Mouse (Mus musculus) embryonic facial prominence, embryonic 14.5 days (tissue): ENCODE measurements at regions not wholly inside any gene's neighbourhood (a gene's known extent, or its start where the extent isn't known, plus 50 kb on each side); places are given as distances from the start of the nearest gene placed in this dataset.

Source experiments
- ATAC-seq: fragments of 200-750 bp; cut with Nextera tagmentation; 2 replicates; pipeline ENCODE4 v1.8.0; 2017; ENCODE audit warnings: low read depth, moderate number of reproducible peaks, moderate TSS enrichment
- DNase-seq: peaks from one replicate; pipeline ENCODE4 v3.0.0-alpha.2; 2015; ENCODE audit warnings: low spot score
- H3K27ac ChIP-seq: fragments of 300-500 bp; sonication (generic); replicated peaks from 2 replicates; pipeline ENCODE4 v1.5.1; 2014; ENCODE audit warnings: low read depth, mild to moderate bottlenecking, low read length, moderate library complexity
- H3K27me3 ChIP-seq: fragments of 300-500 bp; sonication (generic); replicated peaks from 2 replicates; pipeline ENCODE4 v1.6.1; 2014; ENCODE audit warnings: low read length; ENCODE audit not compliant: control insufficient read depth, insufficient read depth
- H3K36me3 ChIP-seq: fragments of 300-500 bp; sonication (generic); 2 replicates; pipeline ENCODE4 v1.6.1; 2014; ENCODE audit warnings: low read length, mixed read lengths; ENCODE audit not compliant: control insufficient read depth, insufficient read depth
- H3K4me1 ChIP-seq: fragments of 300-500 bp; sonication (generic); 2 replicates; pipeline ENCODE4 v1.6.1; 2014; ENCODE audit warnings: antibody characterized with exemption, low read length; ENCODE audit not compliant: control insufficient read depth, insufficient read depth
- H3K4me2 ChIP-seq: fragments of 300-500 bp; sonication (generic); 2 replicates; pipeline ENCODE4 v1.6.1; 2014; ENCODE audit warnings: low read depth, mild to moderate bottlenecking, low read length, moderate library complexity, mixed read lengths
- H3K4me3 ChIP-seq: fragments of 300-500 bp; sonication (generic); 2 replicates; pipeline ENCODE4 v1.5.1; 2014; ENCODE audit warnings: low read depth, mild to moderate bottlenecking, low read length
- H3K9ac ChIP-seq: fragments of 300-500 bp; sonication (generic); 2 replicates; pipeline ENCODE4 v1.6.1; 2014; ENCODE audit warnings: low read depth, mild to moderate bottlenecking, low read length, moderate library complexity, mixed read lengths
- H3K9me3 ChIP-seq: fragments of 300-500 bp; sonication (generic); 2 replicates; pipeline ENCODE4 v1.6.1; 2016; ENCODE audit warnings: low read length; ENCODE audit not compliant: control insufficient read depth
- WGBS: fragments of 180-500 bp; shearing (Covaris S2); extraction: QIAGEN DNeasy Blood & Tissue Kit; methylation state at CpG from one replicate; pipeline ENCODE4 v1.1.7; 2014; 5-methylcytosine and 5-hydroxymethylcytosine counted together

GRCm38 (mm10) chr3:156304174-156304573, 257.4 kb upstream of the Negr1 start:
- ATAC-seq (no peak), DNase-seq (no peak)
- Histone ChIP-seq H3K27me3 (no peaks in the 10 kb centered on the region), H3K4me2 (no peak overlapping the region), H3K4me1 (0 out of 2 replicates have a peak, but pooled peaks cover 3% of the 10 kb centered on the region), H3K9me3 (no peaks in the 10 kb centered on the region), H3K27ac (no peak overlapping the region), H3K9ac (no peak overlapping the region), H3K36me3 (no peaks in the 10 kb centered on the region), H3K4me3 (no peak overlapping the region)
- 51% methylated on average over 4 of the region's 4 CpGs for WGBS

GRCm38 (mm10) chr3:156305064-156305463, 256.5 kb upstream of the Negr1 start:
- Histone ChIP-seq H3K27ac (no peak overlapping the region), H3K9ac (no peak overlapping the region), H3K4me2 (no peak overlapping the region), H3K9me3 (no peaks in the 10 kb centered on the region), H3K4me1 (no peaks in the 10 kb centered on the region), H3K27me3 (no peaks in the 10 kb centered on the region), H3K36me3 (no peaks in the 10 kb centered on the region), H3K4me3 (no peak overlapping the region)
- ATAC-seq (no peak), DNase-seq (no peak)

GRCm38 (mm10) chr3:156335033-156335793, 226.4 kb upstream of the Negr1 start:
- 77% methylated on average over 6 of the region's 6 CpGs for WGBS
- no peaks in the 10 kb centered on the region for H3K9me3 ChIP-seq
- DNase-seq (no peak), ATAC-seq (no peak)
- H3K4me1 ChIP-seq: no peaks in the 10 kb centered on the region
- H3K4me2 ChIP-seq: no peak overlapping the region
- H3K9ac ChIP-seq: no peak overlapping the region
- H3K27ac ChIP-seq: no peak overlapping the region
- H3K27me3 ChIP-seq: no peaks in the 10 kb centered on the region
- no peak overlapping the region for H3K4me3 ChIP-seq
- no peaks in the 10 kb centered on the region for H3K36me3 ChIP-seq

- no peak overlapping the region for H3K4me3 ChIP-seq
- no peak overlapping the region for H3K9ac ChIP-seq
- H3K4me2 ChIP-seq: no peak overlapping the region
- no peaks in the 10 kb centered on the region for H3K27me3 ChIP-seq
- no peaks in the 10 kb centered on the region for H3K4me1 ChIP-seq
- H3K9me3 ChIP-seq: no peaks in the 10 kb centered on the region
- ATAC-seq (no peak), DNase-seq (no peak)
- 100% methylated on average over 1 of the region's 1 CpGs for WGBS
- H3K27ac ChIP-seq: no peak overlapping the region
- H3K36me3 ChIP-seq: no peaks in the 10 kb centered on the region
Measured at GRCm38 (mm10) chr3:156341484-156341883, 220.1 kb upstream of the Negr1 start.

- Histone ChIP-seq H3K9ac (no peak overlapping the region), H3K27ac (no peak overlapping the region), H3K4me3 (no peak overlapping the region), H3K4me1 (no peaks in the 10 kb centered on the region), H3K36me3 (no peaks in the 10 kb centered on the region), H3K4me2 (no peak overlapping the region), H3K9me3 (no peaks in the 10 kb centered on the region), H3K27me3 (no peaks in the 10 kb centered on the region)
- ATAC-seq (no peak), DNase-seq (peak; percentile 16)
- 56% methylated on average over 4 of the region's 4 CpGs for WGBS
Measured at GRCm38 (mm10) chr3:156351727-156352126, 209.9 kb upstream of the Negr1 start.

GRCm38 (mm10) chr3:156353430-156353829, 208.2 kb upstream of the Negr1 start:
- no peak for ATAC-seq
- Histone ChIP-seq H3K4me2 (no peak overlapping the region), H3K4me1 (no peaks in the 10 kb centered on the region), H3K36me3 (no peaks in the 10 kb centered on the region), H3K27me3 (no peaks in the 10 kb centered on the region), H3K27ac (no peak overlapping the region), H3K9ac (no peak overlapping the region), H3K4me3 (no peak overlapping the region), H3K9me3 (no peaks in the 10 kb centered on the region)
- WGBS: 73% methylated on average over 3 of the region's 3 CpGs
- DNase-seq: no peak

- no peak for DNase-seq
- H3K36me3 ChIP-seq: no peaks in the 10 kb centered on the region
- H3K9me3 ChIP-seq: no peaks in the 10 kb centered on the region
- no peaks in the 10 kb centered on the region for H3K27me3 ChIP-seq
- no peak overlapping the region for H3K4me3 ChIP-seq
- ATAC-seq: no peak
- 79% methylated on average over 9 of the region's 9 CpGs for WGBS
- H3K27ac ChIP-seq: no peak overlapping the region
- no peaks in the 10 kb centered on the region for H3K4me1 ChIP-seq
- no peak overlapping the region for H3K4me2 ChIP-seq
- no peak overlapping the region for H3K9ac ChIP-seq
Measured at GRCm38 (mm10) chr3:156353841-156354473, 207.6 kb upstream of the Negr1 start.

- WGBS: 67% methylated on average over 3 of the region's 3 CpGs
- DNase-seq (no peak), ATAC-seq (no peak)
- Histone ChIP-seq H3K9me3 (no peaks in the 10 kb centered on the region), H3K9ac (no peak overlapping the region), H3K4me2 (no peak overlapping the region), H3K27ac (no peak overlapping the region), H3K4me1 (no peaks in the 10 kb centered on the region), H3K27me3 (no peaks in the 10 kb centered on the region), H3K36me3 (no peaks in the 10 kb centered on the region), H3K4me3 (no peak overlapping the region)
Measured at GRCm38 (mm10) chr3:156368669-156369343, 192.8 kb upstream of the Negr1 start.
